In genomic region chr7:130246483-130246882, GRCm38 (mm10) we compare ENCODE assay signal across 16 mouse cellular contexts.
DNase-seq lines count a peak whose midpoint lies in the region; ATAC-seq lines count a peak whose summit lies in the region.
"Had no signal": no experiment of that assay in that cellular context is flagged by ENCODE, and none has a peak within 500 bp of the region (broad histone marks: within the 10 kb centered on the region; RNA-seq: fewer than 3 reads in every experiment).

No protein-coding gene starts in this region.

- H3K4me2 ChIP-seq in kidney, embryonic 16.5 days (replicated peaks; ENCODE audit: low read depth, low read length), result no peak overlapping the region
- H3K4me2 ChIP-seq in kidney, embryonic 14.5 days (replicated peaks; ENCODE audit: low read depth, low read length), result no peak overlapping the region
- 0 out of 2 replicates have a peak overlapping the region, but pooled peaks have one; percentile 13 for H3K4me2 ChIP-seq in intestine, embryonic 14.5 days (ENCODE audit: low read length)
- 0 out of 2 replicates have a peak overlapping the region, but pooled peaks have one; percentile 1 for H3K4me2 ChIP-seq in lung, embryonic 16.5 days (ENCODE audit: low read depth, low read length)
- H3K4me2 ChIP-seq in stomach, embryonic 16.5 days (ENCODE audit: low read depth, low read length), result peak overlapping the region; percentile 35
- H3K4me2 ChIP-seq: heart, embryonic 15.5 days; liver, embryonic 15.5 days; midbrain, embryonic 11.5 days had no signal

- ATAC-seq in kidney, embryonic 16.5 days (ENCODE audit: low FRiP score, low TSS enrichment), result 0 out of 2 replicates have a peak, but pooled peaks have one; percentile 35
- ATAC-seq in kidney, embryonic 14.5 days (ENCODE audit: low FRiP score, low TSS enrichment), result no peak
- peak; percentile 63 for ATAC-seq in intestine, embryonic 14.5 days (replicated peaks; ENCODE audit: low FRiP score, low TSS enrichment, low read depth)
- peak; percentile 87 for ATAC-seq in lung, embryonic 16.5 days (ENCODE audit: low read depth)
- ATAC-seq in stomach, embryonic 16.5 days (ENCODE audit: insufficient read depth, low FRiP score), result peak; percentile 87; the same call in 1 of the 2 replicates

- H3K27me3 ChIP-seq in kidney, embryonic 16.5 days (ENCODE audit: insufficient read depth, low read length), result no peaks in the 10 kb centered on the region
- no peaks in the 10 kb centered on the region for H3K27me3 ChIP-seq in kidney, embryonic 14.5 days (ENCODE audit: control insufficient read depth, insufficient read depth, low read length)
- H3K27me3 ChIP-seq in intestine, embryonic 14.5 days (replicated peaks; ENCODE audit: control insufficient read depth, insufficient read depth, low read length), result no peaks in the 10 kb centered on the region
- no peaks in the 10 kb centered on the region for H3K27me3 ChIP-seq in lung, embryonic 16.5 days (ENCODE audit: control insufficient read depth, insufficient read depth, low read depth, low read length)
- no peaks in the 10 kb centered on the region for H3K27me3 ChIP-seq in stomach, embryonic 16.5 days (ENCODE audit: control insufficient read depth, insufficient read depth, low read length)
- H3K27me3 ChIP-seq: heart, embryonic 15.5 days; liver, embryonic 15.5 days had no signal

- WGBS in kidney, embryonic 16.5 days, result 46% methylated on average over 7 of the region's 7 CpGs
- 43% methylated on average over 7 of the region's 7 CpGs for WGBS in kidney, embryonic 14.5 days
- 40% methylated on average over 7 of the region's 7 CpGs for WGBS in intestine, embryonic 14.5 days
- 25% methylated on average over 7 of the region's 7 CpGs for WGBS in lung, embryonic 16.5 days
- 35% methylated on average over 7 of the region's 7 CpGs for WGBS in stomach, embryonic 16.5 days

- H3K9ac ChIP-seq in kidney, embryonic 16.5 days (replicated peaks; ENCODE audit: low read length), result no peak overlapping the region
- H3K9ac ChIP-seq in kidney, embryonic 14.5 days (ENCODE audit: low read depth, low read length), result no peak overlapping the region
- H3K9ac ChIP-seq in intestine, embryonic 14.5 days (ENCODE audit: low read length), result no peak overlapping the region
- no peak overlapping the region for H3K9ac ChIP-seq in lung, embryonic 16.5 days (ENCODE audit: low read length)
- H3K9ac ChIP-seq in stomach, embryonic 16.5 days (ENCODE audit: low read length), result no peak overlapping the region
- H3K9ac ChIP-seq: heart, embryonic 15.5 days; liver, embryonic 15.5 days had no signal

- no peak overlapping the region for H3K4me3 ChIP-seq in kidney, embryonic 16.5 days (ENCODE audit: low read length)
- no peak overlapping the region for H3K4me3 ChIP-seq in kidney, embryonic 14.5 days (ENCODE audit: low read length)
- H3K4me3 ChIP-seq in intestine, embryonic 14.5 days (ENCODE audit: low read depth, low read length), result no peak overlapping the region
- H3K4me3 ChIP-seq in lung, embryonic 16.5 days (ENCODE audit: low read length), result no peak overlapping the region
- no peak overlapping the region; the same call in 1 of the 2 replicates for H3K4me3 ChIP-seq in stomach, embryonic 16.5 days (replicated peaks; ENCODE audit: low read length)
- H3K4me3 ChIP-seq: forebrain, embryonic 10.5 days; heart, embryonic 15.5 days; liver, embryonic 15.5 days had no signal

- H3K27ac ChIP-seq in kidney, embryonic 16.5 days (ENCODE audit: low read length), result no peak overlapping the region
- H3K27ac ChIP-seq in kidney, embryonic 14.5 days (ENCODE audit: low read depth, low read length), result no peak overlapping the region
- peak overlapping the region; percentile 8; the same call in 1 of the 2 replicates for H3K27ac ChIP-seq in intestine, embryonic 14.5 days (ENCODE audit: low read depth)
- H3K27ac ChIP-seq in lung, embryonic 16.5 days (ENCODE audit: low read length), result peak overlapping the region; percentile 40
- H3K27ac ChIP-seq in stomach, embryonic 16.5 days (ENCODE audit: low read length), result peak overlapping the region; percentile 78
- H3K27ac ChIP-seq: forebrain, embryonic 10.5 days; heart, embryonic 15.5 days; liver, embryonic 15.5 days had no signal

- DNase-seq in intestine, embryonic 14.5 days (ENCODE audit: low spot score), result no peak
- DNase-seq in thymus, postnatal 4 days, result no peak
- no peak for DNase-seq in kidney, postnatal 36 days
- DNase-seq: cerebellum, postnatal 14 days; heart, adult 11 months; kidney, adult 18-20 months; right cerebral cortex, postnatal 4 days; thymus, postnatal 14 days had no signal

- peaks cover 79% of the 10 kb centered on the region for H3K4me1 ChIP-seq in kidney, embryonic 16.5 days (ENCODE audit: insufficient read depth, low read length)
- peaks cover 70% of the 10 kb centered on the region for H3K4me1 ChIP-seq in kidney, embryonic 14.5 days (ENCODE audit: control insufficient read depth, insufficient read depth, low read length)
- H3K4me1 ChIP-seq in intestine, embryonic 14.5 days (replicated peaks; ENCODE audit: control insufficient read depth, insufficient read depth, low read length), result peaks cover 76% of the 10 kb centered on the region
- H3K4me1 ChIP-seq in lung, embryonic 16.5 days (replicated peaks; ENCODE audit: control insufficient read depth, insufficient read depth, low read length), result peaks cover 75% of the 10 kb centered on the region
- peaks cover 81% of the 10 kb centered on the region for H3K4me1 ChIP-seq in stomach, embryonic 16.5 days (ENCODE audit: control insufficient read depth, insufficient read depth, low read length)

- no peaks in the 10 kb centered on the region for H3K9me3 ChIP-seq in kidney, embryonic 16.5 days (ENCODE audit: low read length)
- no peaks in the 10 kb centered on the region for H3K9me3 ChIP-seq in kidney, embryonic 14.5 days (ENCODE audit: control insufficient read depth, low read length)
- no peaks in the 10 kb centered on the region for H3K9me3 ChIP-seq in intestine, embryonic 14.5 days (ENCODE audit: control insufficient read depth, low read length)
- no peaks in the 10 kb centered on the region for H3K9me3 ChIP-seq in lung, embryonic 16.5 days (ENCODE audit: control insufficient read depth, low read length)
- H3K9me3 ChIP-seq in stomach, embryonic 16.5 days (replicated peaks; ENCODE audit: control insufficient read depth, low read length), result no peaks in the 10 kb centered on the region
- H3K9me3 ChIP-seq: forebrain, embryonic 10.5 days; heart, embryonic 15.5 days; liver, embryonic 15.5 days had no signal

- no peaks in the 10 kb centered on the region for H3K36me3 ChIP-seq in kidney, embryonic 16.5 days (ENCODE audit: insufficient read depth, low read length)
- no peaks in the 10 kb centered on the region for H3K36me3 ChIP-seq in kidney, embryonic 14.5 days (ENCODE audit: control insufficient read depth, insufficient read depth, low read length)
- peaks cover 6% of the 10 kb centered on the region for H3K36me3 ChIP-seq in intestine, embryonic 14.5 days (ENCODE audit: control insufficient read depth, insufficient read depth, low read length)
- H3K36me3 ChIP-seq in lung, embryonic 16.5 days (ENCODE audit: control insufficient read depth, insufficient read depth, low read length), result no peaks in the 10 kb centered on the region
- H3K36me3 ChIP-seq in stomach, embryonic 16.5 days (ENCODE audit: control insufficient read depth, insufficient read depth, low read length), result no peaks in the 10 kb centered on the region
- H3K36me3 ChIP-seq: heart, embryonic 15.5 days; liver, embryonic 15.5 days had no signal

Comparison
In these comparisons a context has a peak if more than half of its experiments do, and no peak if none do; other contexts are left out.
1. H3K27ac ChIP-seq: peak in intestine, embryonic 14.5 days (single experiment), lung, embryonic 16.5 days (single experiment) and stomach, embryonic 16.5 days (single experiment); none in kidney, embryonic 16.5 days (single experiment) and kidney, embryonic 14.5 days (single experiment).
2. H3K4me2 ChIP-seq: peak in intestine, embryonic 14.5 days (single experiment), lung, embryonic 16.5 days (single experiment) and stomach, embryonic 16.5 days (single experiment); none in kidney, embryonic 16.5 days (single experiment) and kidney, embryonic 14.5 days (single experiment).